Mouse (Mus musculus): ENCODE results near the gene Ppp1r37.

DNA sequence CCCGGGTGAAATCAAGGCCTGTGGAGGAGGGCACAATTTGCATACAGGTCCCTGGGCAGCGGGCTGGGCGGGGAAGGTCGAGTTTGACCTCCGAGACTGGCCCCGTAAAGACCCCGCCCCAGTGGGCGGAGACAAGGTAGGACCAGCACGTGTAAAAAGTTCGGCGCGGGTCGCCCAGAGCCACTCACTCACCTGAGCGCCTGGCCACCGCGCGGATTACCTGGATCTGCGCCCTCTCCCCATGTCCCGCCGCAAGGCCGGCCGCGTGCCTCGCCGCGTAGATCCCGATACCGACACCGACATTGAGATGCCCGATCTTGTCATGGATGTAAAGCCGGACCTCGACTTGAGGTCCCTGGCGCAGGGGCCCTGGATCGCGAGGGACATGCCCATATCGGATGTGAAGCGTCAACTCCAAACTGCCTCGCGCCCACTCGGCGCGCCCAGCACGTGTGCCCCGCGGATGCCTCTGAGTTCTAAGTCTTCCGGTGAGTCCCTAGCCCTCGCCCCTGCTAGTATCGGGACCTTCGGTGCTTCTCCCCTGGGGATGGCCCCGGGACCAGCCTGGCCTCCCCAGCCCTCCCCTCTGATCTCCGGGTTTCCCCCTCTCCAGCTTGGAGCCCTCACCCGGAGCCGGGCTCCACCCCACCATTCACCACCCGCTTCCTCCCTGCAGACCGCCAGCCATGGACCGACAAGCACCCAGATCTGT, 14.4 kb upstream of the Ppp1r37 start, which contains the start of the genes Zfp296 and Gemin7:
- TF ChIP-seq MAFK (IDR thresholded peaks at IDR 0.05; ENCODE audit: insufficient read depth, low read depth, low read length) (no peak), ZC3H11A (IDR thresholded peaks at IDR 0.05; ENCODE audit: borderline replicate concordance, low read depth, low read length) (no peak), HCFC1 (IDR thresholded peaks at IDR 0.05; ENCODE audit: borderline replicate concordance, insufficient read depth, low read length) (no peak), ZNF384 (IDR thresholded peaks at IDR 0.05; ENCODE audit: low read depth, low read length) (no peak), CHD2 (IDR thresholded peaks at IDR 0.05; ENCODE audit: low read depth, low read length) (no peak)
